Mouse (Mus musculus) ES-E14 (cell line): Measurements from ENCODE around the gene Phactr2. TPM values are rescaled to one million over a fixed set of nuclear protein-coding genes. Genes with fewer than 3 reads are reported as not detected.

Experiments used
- DNase-seq: peaks from one replicate; pipeline ENCODE4 v3.0.0-alpha.2; 2013; ENCODE audit warnings: low read depth, low spot score
- H3K27ac ChIP-seq: 2 replicates; pipeline ENCODE4 v1.5.1; 2012; ENCODE audit warnings: low read depth, mild to moderate bottlenecking, low read length, moderate library complexity, mixed read lengths; ENCODE audit not compliant: poor library complexity, insufficient read depth, severe bottlenecking
- H3K36me3 ChIP-seq: 2 replicates; pipeline ENCODE4 v1.6.1; 2012; ENCODE audit warnings: mild to moderate bottlenecking, low read length, moderate library complexity, mixed read lengths; ENCODE audit not compliant: control insufficient read depth, poor library complexity, insufficient read depth, severe bottlenecking
- H3K4me1 ChIP-seq, 2 experiments: fragments of 150-350 bp in 1 of 2; sonication (generic) in 1 of 2; 2 replicates each; pipeline ENCODE4 v1.6.1; 2012; ENCODE audit warnings: low read length in 2 of 2, mild to moderate bottlenecking in 1 of 2, mixed read lengths in 1 of 2; ENCODE audit not compliant: control insufficient read depth in 2 of 2, insufficient read depth in 2 of 2, poor library complexity in 1 of 2
- H3K4me3 ChIP-seq, 2 experiments: fragments of 150-350 bp in 1 of 2; sonication (generic) in 1 of 2; 2 replicates each; pipeline ENCODE4 v1.5.1; 2012; ENCODE audit warnings: low read length in 2 of 2, low read depth in 1 of 2, mild to moderate bottlenecking in 1 of 2, mixed read lengths in 1 of 2; ENCODE audit not compliant: insufficient read depth in 1 of 2, poor library complexity in 1 of 2, severe bottlenecking in 1 of 2
- H3K9ac ChIP-seq: 2 replicates; pipeline ENCODE4 v1.6.1; 2012; ENCODE audit warnings: low read depth, mild to moderate bottlenecking, low read length, mixed read lengths; ENCODE audit not compliant: poor library complexity, insufficient read depth, severe bottlenecking
- H3K9me3 ChIP-seq: fragments of 150-350 bp; sonication (generic); 2 replicates; pipeline ENCODE4 v1.6.1; 2012; ENCODE audit warnings: low read depth, mild to moderate bottlenecking, low read length; ENCODE audit not compliant: control insufficient read depth, insufficient read depth
- CHD2 ChIP-seq: IDR thresholded peaks from 2 replicates; pipeline ENCODE4 v1.6.1; 2014; ENCODE audit warnings: mild to moderate bottlenecking, low read depth, low read length, inconsistent platforms
- HCFC1 ChIP-seq: IDR thresholded peaks from 2 replicates; pipeline ENCODE4 v1.6.1; 2012; ENCODE audit warnings: low read length, inconsistent platforms, borderline replicate concordance; ENCODE audit not compliant: insufficient read depth
- MAFK ChIP-seq: IDR thresholded peaks from 2 replicates; pipeline ENCODE4 v1.6.1; 2014; ENCODE audit warnings: mild to moderate bottlenecking, low read depth, low read length, inconsistent platforms; ENCODE audit not compliant: insufficient read depth
- ZC3H11A ChIP-seq: IDR thresholded peaks from 2 replicates; pipeline ENCODE4 v1.6.1; 2012; ENCODE audit warnings: low read depth, mild to moderate bottlenecking, inconsistent platforms, low read length, borderline replicate concordance
- ZNF384 ChIP-seq: IDR thresholded peaks from 2 replicates; pipeline ENCODE4 v1.6.1; 2012; ENCODE audit warnings: low read depth, low read length, inconsistent platforms
- in situ Hi-C, 2 experiments: fragments of 600-800 bp; cut with MboI; formaldehyde crosslinking; loops; one replicate each; pipeline ENCODE4 v1.15.1; 2025; ENCODE audit warnings: low sequenced_read_pairs in 2 of 2, inconsistent platforms in 1 of 2; ENCODE audit not compliant: unreplicated experiment in 2 of 2
- total RNA-seq: library from RNA; depleted of rRNA; stranded (reverse); fragments of 300-350 nt; gene quantifications from 2 replicates; pipeline ENCODE4 v1.2.3, GENCODE M21; 2012

Gene Phactr2
- total RNA-seq, 1 experiment, result 2.2 TPM

- H3K9me3 ChIP-seq, result no peaks in the 10 kb centered on the region
- H3K27ac ChIP-seq, result no peak overlapping the region
- no peaks in the 10 kb centered on the region for H3K4me1 ChIP-seq
- no peak for DNase-seq
- no peaks in the 10 kb centered on the region for H3K36me3 ChIP-seq
- no peak for TF ChIP-seq ZNF384
- no peak for TF ChIP-seq MAFK
- TF ChIP-seq ZC3H11A, result no peak
- TF ChIP-seq CHD2, result no peak
- TF ChIP-seq HCFC1, result no peak
- in situ Hi-C loops, result no loop called here
- H3K9ac ChIP-seq, result no peak overlapping the region
- H3K4me3 ChIP-seq, result no peak overlapping the region
Observed at GRCm38 (mm10) chr10:13303271-13304265, 170.6 kb downstream of the Phactr2 start.

- H3K9me3 ChIP-seq, result no peaks in the 10 kb centered on the region
- TF ChIP-seq HCFC1, result no peak
- TF ChIP-seq ZC3H11A, result no peak
- no peak for TF ChIP-seq CHD2
- no peak for TF ChIP-seq MAFK
- TF ChIP-seq ZNF384, result no peak
- in situ Hi-C loops, result no loop called here
- H3K36me3 ChIP-seq, result no peaks in the 10 kb centered on the region
- no peak overlapping the region for H3K9ac ChIP-seq
- H3K27ac ChIP-seq, result no peak overlapping the region
- no peak for DNase-seq
- H3K4me1 ChIP-seq, result no peaks in the 10 kb centered on the region
- no peak overlapping the region for H3K4me3 ChIP-seq
Observed at GRCm38 (mm10) chr10:13300601-13301000, 173.6 kb downstream of the Phactr2 start.

- in situ Hi-C loops, result no loop called here
- H3K4me1 ChIP-seq, result no peaks in the 10 kb centered on the region
- no peak overlapping the region for H3K9ac ChIP-seq
- no peaks in the 10 kb centered on the region for H3K36me3 ChIP-seq
- no peaks in the 10 kb centered on the region for H3K9me3 ChIP-seq
- H3K27ac ChIP-seq, result no peak overlapping the region
- no peak for DNase-seq
- H3K4me3 ChIP-seq, result no peak overlapping the region
- no peak for TF ChIP-seq ZNF384
- TF ChIP-seq CHD2, result no peak
- no peak for TF ChIP-seq MAFK
- TF ChIP-seq ZC3H11A, result no peak
- TF ChIP-seq HCFC1, result no peak
Observed at GRCm38 (mm10) chr10:13300196-13300595, 174.0 kb downstream of the Phactr2 start.

- Histone ChIP-seq H3K4me1 (no peaks in the 10 kb centered on the region), H3K4me3 (no peak overlapping the region), H3K9me3 (no peaks in the 10 kb centered on the region), H3K36me3 (no peaks in the 10 kb centered on the region), H3K27ac (no peak overlapping the region), H3K9ac (no peak overlapping the region)
- TF ChIP-seq ZC3H11A, result no peak
- no peak for TF ChIP-seq ZNF384
- TF ChIP-seq CHD2, result no peak
- no peak for TF ChIP-seq MAFK
- TF ChIP-seq HCFC1, result no peak
- no peak for DNase-seq
- in situ Hi-C loops, result no loop called here
Observed at GRCm38 (mm10) chr10:13294886-13295285, 179.3 kb downstream of the Phactr2 start.
